Mouse (Mus musculus) bone marrow, adult 2 months (tissue): ENCODE measurements around the gene Cdv3.

Source experiments
- CTCF ChIP-seq: fragments of 200-500 bp; IDR thresholded peaks from 2 replicates; pipeline ENCODE4 v1.5.1; 2011; ENCODE audit warnings: low read length, control low read depth; ENCODE audit not compliant: control insufficient read depth, insufficient read depth
- POLR2A ChIP-seq: fragments of 200-500 bp; IDR thresholded peaks from 2 replicates; pipeline ENCODE4 v1.6.1; 2011; ENCODE audit warnings: low read depth, mild to moderate bottlenecking, control low read depth, low read length, borderline replicate concordance; ENCODE audit not compliant: control insufficient read depth

- no peak for TF ChIP-seq CTCF
- TF ChIP-seq POLR2A = no peak
Observed at GRCm38 (mm10) chr9:103403331-103403973, 37.8 kb upstream of the Cdv3 start.
